Mouse (Mus musculus) brain, adult 2 months (tissue): ENCODE results near the gene Rbp3.
A peak's percentile ranks its signal among the peaks of the same experiment; 100 is the strongest.

Experiments used
- DNase-seq: peaks from one replicate; pipeline ENCODE4 v3.0.0; 2011; ENCODE audit warnings: low read depth, low spot score

Rbp3 gene

GRCm38 (mm10) chr14:33953761-33954160 lies at the start of gene Rbp3:
Rbp3 (plus strand) TSS chr14:33954003.
- DNase-seq = no peak

- DNase-seq = no peak
These were observed 49.0 kb upstream of the Rbp3 start for GRCm38 (mm10) chr14:33904851-33905250.

GRCm38 (mm10) chr14:33913727-33914126 lies 40.1 kb upstream of the Rbp3 start:
- peak; percentile 45 for DNase-seq

GRCm38 (mm10) chr14:33914206-33914605 lies 39.6 kb upstream of the Rbp3 start:
- DNase-seq = no peak

GRCm38 (mm10) chr14:33920727-33921559 lies 32.9 kb upstream of the Rbp3 start:
- peak; percentile 59 for DNase-seq

GRCm38 (mm10) chr14:33922771-33923167 lies 31.0 kb upstream of the Rbp3 start:
- no peak for DNase-seq

- peak; percentile 34 for DNase-seq
These were observed 30.4 kb upstream of the Rbp3 start, which contains the start of gene Gdf10 for GRCm38 (mm10) chr14:33923168-33924070. Gdf10 (plus strand) TSS chr14:33923587.

GRCm38 (mm10) chr14:33931853-33932252 lies 21.9 kb upstream of the Rbp3 start:
- DNase-seq = no peak

GRCm38 (mm10) chr14:33932935-33933703 lies 20.7 kb upstream of the Rbp3 start:
- peak; percentile 59 for DNase-seq

GRCm38 (mm10) chr14:33933778-33934317 lies 20.0 kb upstream of the Rbp3 start:
- peak; percentile 59 for DNase-seq

- DNase-seq = peak; percentile 83
These were observed 14.7 kb upstream of the Rbp3 start for GRCm38 (mm10) chr14:33939117-33939516.

GRCm38 (mm10) chr14:33940739-33941138 lies 13.1 kb upstream of the Rbp3 start, which contains the start of gene Gdf2:
Gdf2 (plus strand) TSS chr14:33941039.
- no peak for DNase-seq

- DNase-seq = no peak
These were observed 11.6 kb upstream of the Rbp3 start for GRCm38 (mm10) chr14:33942222-33942621.

GRCm38 (mm10) chr14:33946125-33946524 lies 7.7 kb upstream of the Rbp3 start:
- DNase-seq = no peak

- peak; percentile 69 for DNase-seq
These were observed 1.4 kb upstream of the Rbp3 start for GRCm38 (mm10) chr14:33952233-33952981.

- no peak for DNase-seq
These were observed 2.3 kb downstream of the Rbp3 start for GRCm38 (mm10) chr14:33956055-33956454.

GRCm38 (mm10) chr14:33958186-33958585 lies 4.4 kb downstream of the Rbp3 start:
- DNase-seq = peak; percentile 52

GRCm38 (mm10) chr14:33958841-33959240 lies 5.0 kb downstream of the Rbp3 start:
- no peak for DNase-seq

- peak; percentile 77 for DNase-seq
These were observed 5.5 kb downstream of the Rbp3 start for GRCm38 (mm10) chr14:33959341-33959740.

GRCm38 (mm10) chr14:33965675-33966074 lies 11.9 kb downstream of the Rbp3 start:
- DNase-seq = no peak
